Mouse (Mus musculus) thymus, adult 18-20 months (tissue): Measurements from ENCODE around the gene Mrpl43.

ENCODE experiments used
- DNase-seq, 2 experiments: peaks; one replicate each; pipeline ENCODE4 v3.0.0; 2022; ENCODE audit warnings: mixed read lengths in 2 of 2

The Mrpl43 gene

DNA sequence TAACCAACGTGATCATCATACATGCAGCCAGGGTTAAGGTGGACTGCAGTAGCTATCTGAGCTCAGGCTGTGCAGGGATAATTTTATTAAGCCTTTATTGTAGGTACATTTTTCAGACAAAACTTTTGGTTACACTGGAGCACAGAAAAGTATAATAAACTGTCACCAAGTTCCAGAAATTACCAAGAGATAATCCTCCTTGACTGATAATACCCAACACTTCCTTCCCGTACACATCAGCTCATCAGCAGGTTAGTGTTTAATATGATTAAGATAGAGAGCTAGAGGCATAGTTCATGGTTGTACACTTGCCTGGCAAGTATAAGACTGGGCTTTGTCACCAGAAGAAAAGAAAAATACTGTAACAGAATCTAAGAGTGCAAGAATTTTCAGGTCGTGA is 37.9 kb downstream of the Mrpl43 start:
- DNase-seq: no peak

DNA sequence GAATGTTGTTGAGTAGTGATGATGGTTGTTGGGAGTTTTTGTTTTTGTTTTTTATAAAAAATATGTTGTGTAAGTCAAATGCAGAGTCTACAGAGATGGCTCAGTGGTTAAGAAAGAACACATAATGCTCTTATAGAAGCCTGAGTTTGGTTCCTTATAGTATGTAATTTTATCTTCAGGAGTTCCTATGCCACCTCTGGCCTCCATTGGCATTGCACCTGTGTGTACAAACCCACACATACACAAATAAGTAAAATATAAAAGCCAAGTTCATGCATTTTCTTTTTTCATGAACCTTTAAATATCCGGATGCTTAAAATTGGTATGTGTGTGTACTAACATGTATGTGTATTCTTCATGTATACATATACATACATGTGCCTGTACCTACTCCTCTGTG is 40.3 kb downstream of the Mrpl43 start:
- no peak for DNase-seq

DNA sequence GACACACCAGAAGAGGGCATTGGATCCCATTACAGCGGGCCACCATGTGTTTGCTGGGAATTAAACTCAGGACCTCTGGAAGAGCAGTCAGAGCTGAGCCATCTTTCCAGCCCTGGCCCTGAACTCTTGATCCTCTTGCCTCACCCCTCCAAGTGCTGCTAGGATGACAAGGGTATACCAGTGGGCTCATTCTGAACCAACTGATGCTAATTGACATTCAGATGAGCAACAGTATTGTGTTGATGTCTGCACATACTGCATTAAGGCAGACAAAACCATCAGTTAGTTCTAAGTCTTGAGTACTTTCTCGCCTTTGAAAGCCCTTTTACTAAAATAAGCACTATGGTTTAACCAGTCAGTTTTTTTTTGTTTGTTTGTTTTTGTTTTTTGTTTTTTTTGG is 46.6 kb downstream of the Mrpl43 start:
- DNase-seq: no peak
